Mouse (Mus musculus): ENCODE results near the gene Gm49405.

DNA sequence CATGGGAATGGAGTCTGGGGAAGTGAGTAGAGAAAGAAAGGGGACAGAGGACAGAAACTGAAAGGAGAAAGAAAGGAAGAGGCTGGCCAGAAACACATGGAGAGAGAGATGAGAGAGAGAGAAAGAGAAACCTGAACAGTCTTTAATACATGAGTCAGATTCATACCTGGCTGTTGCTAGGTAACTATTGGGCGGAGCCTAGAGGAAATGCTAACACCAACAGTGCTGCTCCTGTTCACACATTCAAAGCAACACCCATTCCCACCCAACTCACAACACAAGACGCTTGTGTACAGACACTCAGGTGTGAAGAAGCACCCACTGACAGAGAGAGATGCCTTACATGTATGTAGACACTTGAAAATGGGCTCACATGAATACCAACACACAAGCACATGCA, 24.6 kb upstream of the Gm49405 start:
- no peak for TF ChIP-seq GATA1 (IDR thresholded peaks at IDR 0.05; ENCODE audit: low read length)
- TF ChIP-seq TAL1 (IDR thresholded peaks at IDR 0.05; ENCODE audit: low read length), result no peak
